Mouse (Mus musculus) forebrain, postnatal 0 days (tissue): ENCODE measurements at regions not wholly inside any gene's neighbourhood (a gene's known extent, or its start where the extent isn't known, plus 50 kb on each side); places are given as distances from the start of the nearest gene placed in this dataset.
A peak's percentile ranks its signal among the peaks of the same experiment; 100 is the strongest.

Experiments
- ATAC-seq: fragments of 200-750 bp; cut with Nextera tagmentation; 2 replicates; pipeline ENCODE4 v1.8.0; 2017; ENCODE audit warnings: mild to moderate bottlenecking, moderate library complexity
- DNase-seq: peaks from one replicate; pipeline ENCODE4 v3.0.0-alpha.2; 2015
- H3K27ac ChIP-seq: fragments of 300-500 bp; sonication (generic); 2 replicates; pipeline ENCODE4 v1.5.1; 2014; ENCODE audit warnings: low read depth, mild to moderate bottlenecking, antibody characterized with exemption, low read length, moderate library complexity, mixed read lengths
- H3K27me3 ChIP-seq: fragments of 300-500 bp; sonication (generic); 2 replicates; pipeline ENCODE4 v1.6.1; 2014; ENCODE audit warnings: mild to moderate bottlenecking, low read length, mixed read lengths; ENCODE audit not compliant: insufficient read depth
- H3K36me3 ChIP-seq: fragments of 300-500 bp; sonication (generic); 2 replicates; pipeline ENCODE4 v1.6.1; 2014; ENCODE audit warnings: mild to moderate bottlenecking, moderate library complexity; ENCODE audit not compliant: insufficient read depth
- H3K4me1 ChIP-seq: fragments of 300-500 bp; sonication (generic); 2 replicates; pipeline ENCODE4 v1.6.1; 2014; ENCODE audit warnings: antibody characterized with exemption; ENCODE audit not compliant: insufficient read depth
- H3K4me2 ChIP-seq: fragments of 300-500 bp; sonication (generic); 2 replicates; pipeline ENCODE4 v1.6.1; 2014; ENCODE audit warnings: low read depth, mild to moderate bottlenecking, moderate library complexity
- H3K4me3 ChIP-seq: fragments of 300-500 bp; sonication (generic); 2 replicates; pipeline ENCODE4 v1.5.1; 2014; ENCODE audit warnings: low read depth, low read length, mixed read lengths
- H3K9ac ChIP-seq: fragments of 300-500 bp; sonication (generic); 2 replicates; pipeline ENCODE4 v1.6.1; 2014; ENCODE audit warnings: mild to moderate bottlenecking
- H3K9me3 ChIP-seq: fragments of 300-500 bp; sonication (generic); 2 replicates; pipeline ENCODE4 v1.6.1; 2016; ENCODE audit warnings: low read length
- CTCF ChIP-seq: sonication (generic); IDR thresholded peaks from 2 replicates; pipeline ENCODE4 v1.5.1; 2016; ENCODE audit warnings: antibody characterized with exemption, control low read depth, low read depth
- WGBS: fragments of 180-500 bp; shearing (Covaris S2); extraction: QIAGEN DNeasy Blood & Tissue Kit; methylation state at CpG from one replicate; pipeline ENCODE4 v1.1.7; 2014; 5-methylcytosine and 5-hydroxymethylcytosine counted together

DNA sequence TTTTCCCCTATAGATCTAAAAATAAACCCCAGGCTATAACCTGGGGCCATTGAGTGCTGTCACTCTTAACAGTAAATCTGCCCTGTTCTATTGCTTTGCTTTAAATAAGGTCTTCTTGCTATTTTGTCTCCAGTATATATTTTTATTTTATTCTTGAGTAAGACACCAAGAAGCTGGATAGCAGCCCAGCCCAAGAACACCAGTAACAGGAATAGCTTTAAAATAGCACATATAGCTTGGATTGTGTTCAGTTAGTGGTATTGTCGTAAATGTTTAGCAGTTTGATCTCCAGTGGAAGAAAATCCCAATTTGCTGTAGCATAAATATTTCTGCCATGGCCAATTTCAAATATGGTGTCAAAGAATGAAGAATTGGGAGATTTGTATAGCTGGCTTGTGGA is 49.8 kb upstream of the Tle1 start:
- H3K36me3 ChIP-seq, result no peaks in the 10 kb centered on the region
- H3K4me3 ChIP-seq, result no peak overlapping the region
- ATAC-seq, result no peak
- H3K9me3 ChIP-seq, result no peaks in the 10 kb centered on the region
- no peaks in the 10 kb centered on the region for H3K27me3 ChIP-seq
- H3K4me1 ChIP-seq, result no peaks in the 10 kb centered on the region
- TF ChIP-seq CTCF, result no peak
- no peak overlapping the region for H3K27ac ChIP-seq
- H3K4me2 ChIP-seq, result no peak overlapping the region
- DNase-seq, result peak; percentile 11
- 77% methylated on average over 1 of the region's 1 CpGs for WGBS
- H3K9ac ChIP-seq, result no peak overlapping the region
